Mouse (Mus musculus) ovary, postnatal 36 days (tissue): Measurements from ENCODE around the gene Glrp1.

Experiments
- DNase-seq: peaks from one replicate; pipeline ENCODE4 v3.0.0; 2022; ENCODE audit warnings: low spot score, mixed read lengths

Glrp1 gene

DNA sequence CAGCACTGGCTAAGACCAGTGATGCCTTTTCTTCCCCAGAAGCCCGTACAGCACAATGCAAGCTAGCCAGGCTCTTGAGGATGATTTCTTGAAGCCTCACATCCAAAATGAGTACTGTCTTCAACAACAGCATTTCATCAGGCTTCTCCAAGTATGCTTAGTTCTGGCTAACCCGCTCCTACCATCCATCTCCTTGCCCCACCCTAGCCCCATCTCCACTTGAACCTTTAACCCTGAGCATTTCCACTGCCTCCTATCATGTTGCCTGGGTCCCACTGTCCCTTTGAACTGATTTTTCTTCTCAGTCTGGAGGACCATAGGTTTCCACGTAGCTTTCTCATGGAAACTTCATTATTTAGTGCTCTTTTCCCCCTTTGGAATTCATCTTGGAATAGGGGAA, 17.5 kb downstream of the Glrp1 start:
- DNase-seq = no peak

GRCm38 (mm10) chr1:88491617-88492378, 18.1 kb downstream of the Glrp1 start:
- DNase-seq = no peak

- no peak for DNase-seq
Measured at GRCm38 (mm10) chr1:88490164-88490563, 19.7 kb downstream of the Glrp1 start.

- no peak for DNase-seq
Measured at GRCm38 (mm10) chr1:88488957-88489356, 20.9 kb downstream of the Glrp1 start.

- no peak for DNase-seq
Measured at GRCm38 (mm10) chr1:88486336-88486735, 23.5 kb downstream of the Glrp1 start.

DNA sequence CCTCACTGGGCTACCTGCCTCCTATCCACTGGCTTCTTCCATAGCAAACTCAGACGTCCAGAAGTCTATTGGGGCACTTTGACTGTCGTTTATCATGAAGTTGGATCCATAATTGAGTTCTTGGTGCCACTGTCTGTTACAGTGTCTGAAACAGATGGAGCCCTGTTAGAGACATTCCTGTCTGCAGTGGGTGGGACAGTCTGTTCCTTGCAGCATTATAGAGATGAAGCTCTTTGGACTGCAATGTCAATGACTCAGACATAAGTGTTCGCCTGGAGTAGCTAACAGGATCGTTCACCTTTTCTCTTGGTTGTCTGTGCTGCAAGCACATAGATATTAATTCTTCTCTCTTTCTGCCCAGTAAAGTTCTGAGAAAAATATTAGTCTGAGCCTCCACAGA, 25.8 kb downstream of the Glrp1 start:
- no peak for DNase-seq

- no peak for DNase-seq
Measured at GRCm38 (mm10) chr1:88482142-88483099, 27.4 kb downstream of the Glrp1 start.

DNA sequence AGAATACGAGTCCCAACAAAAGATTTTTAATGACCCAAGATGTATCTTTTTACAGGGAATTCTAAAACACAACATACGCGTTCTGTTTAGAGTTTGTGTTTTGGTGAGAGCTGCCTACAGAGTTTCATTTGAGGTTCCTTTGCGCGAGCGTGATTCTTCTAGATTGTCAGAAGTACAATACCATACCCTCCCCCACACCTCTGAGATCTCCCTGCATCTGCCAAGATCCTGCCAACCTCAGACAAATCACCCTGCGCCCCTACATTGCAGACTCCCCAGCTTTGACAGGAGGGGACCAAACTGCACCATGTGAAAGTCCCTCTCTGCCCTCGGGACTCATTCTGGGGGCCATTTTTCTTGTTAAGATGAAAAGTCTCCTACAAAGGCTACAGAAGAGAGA, 29.3 kb downstream of the Glrp1 start:
- no peak for DNase-seq

- DNase-seq = no peak
Measured at GRCm38 (mm10) chr1:88478205-88478604, 31.7 kb downstream of the Glrp1 start.

DNA sequence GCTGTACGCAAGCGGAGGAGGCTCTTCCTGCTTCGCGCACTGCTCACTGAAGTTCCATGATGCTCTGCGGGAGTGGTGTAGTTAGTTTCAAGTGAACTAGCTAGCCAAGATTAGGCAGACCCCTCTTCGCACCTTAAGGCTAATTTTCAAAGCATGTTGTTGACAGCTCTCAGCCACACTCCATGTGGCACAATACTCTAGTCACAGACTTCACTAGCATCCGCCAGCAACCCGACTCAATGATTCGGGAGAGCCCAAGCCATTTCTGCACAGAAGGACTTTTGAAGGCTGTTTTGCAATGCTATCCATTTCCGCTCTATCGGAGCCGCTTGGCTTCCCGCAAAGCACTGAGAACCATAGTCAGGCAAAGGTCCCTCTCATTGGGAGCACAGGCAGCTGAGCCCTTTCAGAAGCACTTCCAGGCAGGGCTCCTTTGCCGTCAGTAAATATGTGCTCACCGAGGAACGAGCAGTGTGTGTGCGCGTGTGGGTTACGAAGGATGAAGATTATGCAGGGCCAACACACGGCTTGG, 33.2 kb downstream of the Glrp1 start:
- DNase-seq = no peak

DNA sequence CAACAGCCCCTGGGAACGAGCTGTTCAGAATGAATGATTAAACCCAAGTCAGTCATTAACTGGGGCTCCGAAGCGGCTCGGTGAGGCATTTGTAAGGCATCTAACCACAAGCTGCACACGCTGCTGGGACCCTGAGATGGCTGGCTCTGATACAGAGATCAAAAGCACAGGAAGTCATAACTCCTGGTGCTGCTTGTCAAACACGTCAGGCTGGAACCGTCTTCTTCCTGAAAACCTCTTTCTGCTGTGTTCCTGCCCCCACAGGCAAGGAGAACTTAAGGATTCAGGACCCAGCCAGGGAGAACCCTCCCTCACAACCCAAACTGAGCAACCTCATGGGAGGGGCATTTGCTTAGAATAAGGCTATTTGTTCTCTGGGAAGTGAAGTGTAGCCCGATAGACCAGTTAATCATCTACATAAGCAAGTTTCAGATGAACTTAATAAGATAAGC, 34.3 kb downstream of the Glrp1 start:
- DNase-seq = no peak

DNA sequence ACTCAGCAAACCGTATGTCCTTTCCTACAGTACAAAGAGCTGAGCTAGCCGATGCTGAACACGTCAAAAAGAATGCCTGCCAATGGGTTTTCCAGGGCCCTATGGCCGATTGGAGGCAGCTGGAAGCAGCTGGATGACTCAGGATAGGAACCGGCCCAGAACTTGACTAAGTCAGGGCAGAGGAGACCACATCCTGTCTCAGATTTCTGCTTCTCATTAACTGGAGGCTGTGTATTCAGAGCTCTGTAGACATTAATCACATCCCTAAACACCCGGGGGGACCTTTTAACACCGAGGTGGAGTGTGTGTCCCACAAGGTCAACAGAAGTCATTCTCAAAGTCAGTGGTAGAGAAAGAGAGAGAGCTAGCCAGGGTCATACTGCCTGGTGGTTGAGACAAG, 35.3 kb downstream of the Glrp1 start:
- no peak for DNase-seq

DNA sequence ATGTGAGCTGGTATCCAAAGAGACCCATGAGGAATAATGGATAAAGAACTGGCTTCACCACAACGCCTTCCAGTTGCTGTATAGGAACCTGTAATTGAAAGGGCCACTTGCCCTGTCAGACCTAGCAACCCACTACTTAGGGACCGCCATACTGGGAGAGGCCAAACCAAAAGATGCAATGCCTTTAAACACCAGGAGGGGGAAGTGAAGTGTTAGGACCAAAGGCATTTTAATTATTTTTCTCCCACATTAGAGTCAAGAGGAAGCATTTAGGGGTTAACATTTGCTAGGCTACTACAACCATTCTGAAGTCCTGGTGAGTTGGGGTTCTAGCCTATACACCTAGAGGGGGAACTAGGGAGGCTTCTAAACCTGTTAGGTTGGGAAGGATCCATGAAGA, 36.0 kb downstream of the Glrp1 start:
- no peak for DNase-seq

DNA sequence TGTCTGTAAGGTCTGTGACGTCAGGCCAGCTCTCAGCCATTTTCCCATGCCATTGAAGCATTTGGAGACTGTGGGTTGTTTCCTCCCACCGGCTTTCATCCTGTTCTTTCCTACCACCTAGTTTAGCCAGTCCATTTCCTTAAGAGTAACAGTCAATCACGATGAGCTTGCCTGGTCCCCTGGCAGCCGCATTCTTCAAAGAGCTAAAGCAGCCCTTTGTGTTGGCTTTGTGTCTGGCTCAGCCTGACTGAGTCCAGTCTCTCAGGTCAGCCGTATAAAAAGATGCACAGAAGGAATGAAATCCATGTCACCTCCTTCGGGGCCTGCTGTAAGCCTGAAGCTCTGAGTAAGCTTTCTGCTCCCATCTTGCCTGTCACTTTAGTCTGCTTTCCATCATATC, 37.6 kb downstream of the Glrp1 start:
- DNase-seq = no peak

- no peak for DNase-seq
Measured at GRCm38 (mm10) chr1:88469746-88470145, 40.1 kb downstream of the Glrp1 start.

DNA sequence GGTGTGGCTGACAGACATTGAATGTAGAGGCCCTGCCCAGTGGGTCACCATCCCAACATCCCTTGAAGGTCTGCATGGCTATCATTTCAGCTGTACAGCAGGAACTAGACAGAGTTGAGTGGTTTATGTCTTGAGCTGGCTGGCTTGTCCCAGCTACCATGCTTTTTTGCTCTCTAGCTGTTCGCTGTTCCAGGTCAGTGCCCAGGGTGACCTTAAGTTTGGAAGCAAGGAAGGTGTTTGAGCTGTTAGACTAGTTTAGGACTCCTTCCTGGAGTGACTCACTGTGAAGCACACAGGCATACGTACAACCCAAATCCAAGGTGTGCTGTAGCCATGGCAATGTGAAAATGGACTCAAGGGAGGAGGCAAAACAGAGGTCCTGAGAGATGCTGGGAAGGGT, 41.5 kb downstream of the Glrp1 start:
- DNase-seq = no peak

DNA sequence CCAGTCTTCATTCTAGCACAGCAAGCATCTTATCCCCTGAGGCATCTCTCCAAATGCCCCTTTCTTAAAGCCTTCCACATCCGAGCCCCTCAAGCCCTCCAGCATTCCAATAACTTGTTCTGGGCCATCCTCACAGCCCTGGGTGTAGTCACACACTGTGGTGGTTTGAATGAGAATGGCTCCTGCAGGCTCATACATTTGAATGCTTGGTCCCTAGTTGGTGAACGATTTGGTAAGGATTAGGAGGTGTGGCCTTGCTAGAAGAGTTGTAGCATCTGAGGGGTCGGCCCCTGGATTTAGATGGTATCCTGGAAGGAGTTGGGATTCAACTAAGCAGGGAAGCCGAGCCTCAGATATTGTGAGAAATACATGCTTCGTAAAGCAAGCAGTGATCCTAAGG, 42.0 kb downstream of the Glrp1 start:
- no peak for DNase-seq

DNA sequence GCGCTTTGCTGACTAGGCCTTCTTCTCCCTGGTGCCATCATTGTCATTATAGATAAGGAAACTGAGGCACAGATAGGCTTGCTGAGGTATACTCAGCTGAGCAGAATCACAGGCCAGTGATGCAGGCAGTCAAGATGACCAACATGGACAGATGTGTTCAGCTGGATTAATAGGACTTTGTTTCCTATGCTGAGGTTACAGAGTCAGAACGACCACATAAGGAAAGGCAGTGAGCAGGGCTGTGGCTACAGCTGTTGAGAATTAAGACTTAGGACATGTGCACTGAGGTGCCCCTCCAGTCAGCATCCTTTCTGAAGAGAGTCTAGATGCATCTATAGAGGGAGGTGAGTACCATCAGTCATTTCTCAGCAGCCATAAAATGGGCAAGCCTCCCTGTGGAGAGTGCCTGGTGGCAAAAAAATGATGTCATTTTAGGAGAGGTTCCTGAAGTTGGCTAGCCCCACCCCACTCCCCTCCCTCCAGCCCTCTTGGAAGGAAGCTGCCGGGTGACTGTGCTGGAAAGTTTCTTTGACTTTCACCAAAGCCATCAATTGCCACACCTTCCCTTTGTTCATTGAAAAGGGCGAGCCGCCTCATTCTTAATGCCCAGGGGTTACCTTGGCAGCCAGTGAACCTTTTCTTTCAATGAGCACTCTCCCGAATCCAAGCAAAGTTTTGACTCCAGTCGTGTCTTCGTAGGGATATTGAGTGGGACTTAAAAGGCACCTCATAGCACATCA, 43.4 kb downstream of the Glrp1 start:
- no peak for DNase-seq

GRCm38 (mm10) chr1:88465722-88466121, 44.1 kb downstream of the Glrp1 start:
- DNase-seq = no peak

GRCm38 (mm10) chr1:88464109-88464905, 45.6 kb downstream of the Glrp1 start:
- no peak for DNase-seq

DNA sequence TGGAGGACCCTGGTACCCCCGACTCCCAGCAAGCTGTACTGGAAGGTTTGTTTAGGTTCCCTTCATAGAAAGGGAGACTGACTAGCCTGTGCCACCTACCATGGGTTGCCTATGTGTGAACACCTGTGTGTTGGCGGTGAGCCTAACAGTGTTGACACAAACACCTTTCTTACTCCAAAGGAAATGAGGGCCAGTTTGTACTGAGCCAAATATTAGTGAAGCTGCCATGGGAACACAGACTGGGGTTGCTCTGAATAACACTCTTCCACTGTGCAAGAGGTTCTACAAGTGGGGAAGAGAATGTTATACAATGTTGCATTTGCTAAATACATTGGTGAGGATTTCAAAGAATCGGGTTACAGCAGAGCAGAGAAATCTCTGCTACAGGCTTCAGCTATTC, 46.6 kb downstream of the Glrp1 start:
- DNase-seq = no peak
